Mouse (Mus musculus) embryonic facial prominence, embryonic 15.5 days (tissue): ENCODE data around the gene Gm20388. TPM values are rescaled to one million over a fixed set of nuclear protein-coding genes. Genes with fewer than 3 reads are reported as not detected.

ENCODE experiments used
- ATAC-seq: fragments of 200-750 bp; cut with Nextera tagmentation; 2 replicates; pipeline ENCODE4 v1.8.0; 2017; ENCODE audit warnings: low read depth, moderate TSS enrichment; ENCODE audit not compliant: insufficient number of reproducible peaks, low FRiP score, low TSS enrichment
- H3K27ac ChIP-seq: fragments of 300-500 bp; sonication (generic); replicated peaks from 2 replicates; pipeline ENCODE4 v1.5.1; 2015; ENCODE audit warnings: mild to moderate bottlenecking, inconsistent platforms
- H3K27me3 ChIP-seq: fragments of 300-500 bp; sonication (generic); 2 replicates; pipeline ENCODE4 v1.6.1; 2015; ENCODE audit warnings: inconsistent platforms
- H3K36me3 ChIP-seq: fragments of 300-500 bp; sonication (generic); 2 replicates; pipeline ENCODE4 v1.6.1; 2015; ENCODE audit warnings: mild to moderate bottlenecking, inconsistent platforms
- H3K4me1 ChIP-seq: fragments of 300-500 bp; sonication (generic); 2 replicates; pipeline ENCODE4 v1.6.1; 2015; ENCODE audit warnings: inconsistent platforms
- H3K4me2 ChIP-seq: fragments of 300-500 bp; sonication (generic); replicated peaks from 2 replicates; pipeline ENCODE4 v1.6.1; 2015; ENCODE audit warnings: mild to moderate bottlenecking, inconsistent platforms
- H3K4me3 ChIP-seq: fragments of 300-500 bp; sonication (generic); replicated peaks from 2 replicates; pipeline ENCODE4 v1.5.1; 2015; ENCODE audit warnings: mild to moderate bottlenecking, inconsistent platforms
- H3K9ac ChIP-seq: fragments of 300-500 bp; sonication (generic); 2 replicates; pipeline ENCODE4 v1.6.1; 2015; ENCODE audit warnings: inconsistent platforms
- H3K9me3 ChIP-seq: fragments of 300-500 bp; sonication (generic); replicated peaks from 2 replicates; pipeline ENCODE4 v1.6.1; 2016; ENCODE audit warnings: inconsistent platforms
- WGBS: fragments of 180-500 bp; shearing (Covaris S2); methylation state at CpG from one replicate; pipeline ENCODE4 v1.1.7; 2015; 5-methylcytosine and 5-hydroxymethylcytosine counted together
- polyA plus RNA-seq: library from polyadenylated mRNA; unstranded; fragments of >200 nt; fragmentation: Nextera tagmentation; extraction: Ambion mirVana; gene quantifications from 2 replicates; pipeline ENCODE4 v1.2.1, GENCODE M21; 2015

Gene Gm20388
- polyA plus RNA-seq, 1 experiment from 2014 or later = 8.0 TPM

DNA sequence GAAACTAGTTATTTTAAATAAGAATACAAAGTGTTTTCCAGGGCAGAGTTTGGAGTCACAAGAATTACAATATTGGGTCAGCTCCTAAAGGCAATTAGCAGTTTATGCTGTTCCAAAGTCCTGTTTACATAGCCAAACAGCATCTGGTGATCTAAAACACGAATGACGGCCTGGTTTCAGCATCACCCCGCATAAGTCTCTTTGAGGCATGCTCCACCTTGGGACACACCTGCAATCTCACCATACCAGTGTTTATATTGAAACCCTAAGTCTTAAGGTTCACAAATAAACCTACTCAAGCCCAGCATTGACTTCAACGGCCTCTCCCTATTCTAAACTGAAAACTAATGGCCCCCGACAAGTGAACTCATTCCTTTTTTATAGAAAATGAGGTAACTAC lies 3049.7 kb downstream of the Gm20388 start:
- Histone ChIP-seq H3K9ac (no peak overlapping the region), H3K4me2 (no peak overlapping the region), H3K27me3 (no peaks in the 10 kb centered on the region), H3K4me3 (no peak overlapping the region), H3K4me1 (peaks cover 41% of the 10 kb centered on the region), H3K27ac (no peak overlapping the region), H3K9me3 (no peaks in the 10 kb centered on the region), H3K36me3 (no peaks in the 10 kb centered on the region)
- ATAC-seq = no peak
- WGBS = 73% methylated on average over 5 of the region's 5 CpGs

DNA sequence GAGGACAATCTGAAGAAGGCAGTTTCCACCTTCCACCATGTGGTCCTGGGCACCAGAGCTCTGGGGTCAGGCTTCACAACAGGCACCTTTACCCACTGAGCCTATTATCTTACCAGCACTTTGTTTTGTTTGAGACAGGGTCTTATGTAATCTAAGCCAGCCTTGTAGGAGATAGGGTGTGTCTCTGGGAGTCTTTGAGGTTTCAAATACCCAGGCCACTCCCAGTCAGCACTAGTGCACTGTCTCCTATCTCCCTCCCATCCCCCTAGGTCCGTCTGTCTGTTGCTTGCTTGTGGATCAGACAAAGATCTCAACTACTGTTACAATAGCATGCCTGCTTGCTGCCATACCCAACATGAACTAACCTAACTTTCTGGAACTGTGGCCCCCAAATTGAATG lies 3050.3 kb downstream of the Gm20388 start:
- peaks cover 37% of the 10 kb centered on the region for H3K4me1 ChIP-seq
- H3K9ac ChIP-seq = no peak overlapping the region
- ATAC-seq = no peak
- H3K9me3 ChIP-seq = no peaks in the 10 kb centered on the region
- no peak overlapping the region for H3K4me2 ChIP-seq
- H3K27me3 ChIP-seq = no peaks in the 10 kb centered on the region
- 29% methylated on average over 1 of the region's 1 CpGs for WGBS
- H3K4me3 ChIP-seq = no peak overlapping the region
- H3K36me3 ChIP-seq = no peaks in the 10 kb centered on the region
- no peak overlapping the region for H3K27ac ChIP-seq

DNA sequence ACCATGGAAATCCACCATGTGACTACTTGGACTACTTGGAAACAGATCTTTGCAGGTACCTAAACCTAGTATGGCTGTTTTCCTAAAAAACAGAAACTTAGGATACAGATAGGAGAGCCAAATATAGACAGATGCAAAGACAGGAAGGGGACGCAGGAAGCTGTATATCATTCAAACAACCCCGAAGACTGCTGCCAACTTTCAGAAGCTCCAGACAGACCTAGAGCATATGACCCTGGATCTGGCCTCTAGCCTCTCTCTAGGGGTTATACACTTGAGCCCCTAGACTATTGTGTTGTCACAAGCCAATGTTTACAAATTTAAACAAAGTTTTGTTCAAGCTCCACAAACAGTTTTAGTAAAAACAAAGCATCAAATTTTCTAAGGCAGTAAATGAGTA lies 3050.8 kb downstream of the Gm20388 start:
- Histone ChIP-seq H3K4me1 (peaks cover 33% of the 10 kb centered on the region), H3K27me3 (no peaks in the 10 kb centered on the region), H3K9ac (no peak overlapping the region), H3K4me2 (no peak overlapping the region), H3K36me3 (0 out of 2 replicates have a peak, but pooled peaks cover 4% of the 10 kb centered on the region), H3K27ac (no peak overlapping the region), H3K9me3 (no peaks in the 10 kb centered on the region), H3K4me3 (no peak overlapping the region)
- no peak for ATAC-seq
- 44% methylated on average over 2 of the region's 2 CpGs for WGBS

DNA sequence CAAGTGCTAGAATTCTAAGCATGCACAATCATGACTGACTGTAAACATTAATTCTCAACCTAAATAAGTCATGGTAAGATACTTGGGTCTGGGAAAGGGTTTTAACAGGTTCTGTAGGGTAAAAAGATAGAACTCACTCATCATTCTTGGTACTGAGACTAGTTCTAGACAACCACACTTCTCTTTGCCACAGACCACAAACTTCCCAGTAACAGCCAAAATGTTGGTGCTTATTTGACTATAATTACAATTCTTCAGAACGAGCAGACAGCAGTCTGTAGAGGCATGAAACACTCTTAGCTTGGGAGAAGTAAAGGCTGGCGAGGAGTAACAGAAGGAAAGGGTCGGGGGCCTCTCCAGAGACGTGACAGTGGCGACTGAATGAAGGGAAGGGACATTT lies 3051.4 kb downstream of the Gm20388 start:
- WGBS = 59% methylated on average over 5 of the region's 5 CpGs
- Histone ChIP-seq H3K4me3 (no peak overlapping the region), H3K4me1 (peaks cover 28% of the 10 kb centered on the region), H3K27me3 (no peaks in the 10 kb centered on the region), H3K36me3 (0 out of 2 replicates have a peak, but pooled peaks cover 4% of the 10 kb centered on the region), H3K27ac (no peak overlapping the region), H3K4me2 (no peak overlapping the region), H3K9me3 (no peaks in the 10 kb centered on the region), H3K9ac (no peak overlapping the region)
- no peak for ATAC-seq

DNA sequence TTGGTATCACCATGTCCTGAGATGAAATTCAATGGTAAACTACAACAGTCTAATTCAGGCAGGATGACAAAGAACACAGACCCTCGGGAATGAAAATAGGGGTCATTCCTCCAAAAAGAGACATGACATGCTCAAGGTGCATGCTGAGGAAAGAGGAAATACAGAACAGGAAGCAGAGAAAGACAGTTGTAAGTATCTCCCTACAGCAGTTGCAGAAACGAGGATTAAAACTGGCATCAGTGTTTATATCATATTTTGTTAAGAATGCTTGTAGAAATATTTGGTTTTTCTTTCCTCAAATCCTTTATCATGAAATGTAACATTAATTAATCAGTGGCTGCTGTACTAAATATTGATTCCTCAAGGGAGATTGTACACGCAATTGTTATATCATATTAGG lies 3056.0 kb downstream of the Gm20388 start:
- 0 out of 2 replicates have a peak, but pooled peaks cover 4% of the 10 kb centered on the region for H3K36me3 ChIP-seq
- H3K27ac ChIP-seq = no peak overlapping the region
- no peak overlapping the region for H3K4me3 ChIP-seq
- WGBS = 79% methylated on average over 3 of the region's 3 CpGs
- H3K9me3 ChIP-seq = no peaks in the 10 kb centered on the region
- peaks cover 10% of the 10 kb centered on the region; the same call in 1 of the 2 replicates for H3K4me1 ChIP-seq
- no peaks in the 10 kb centered on the region for H3K27me3 ChIP-seq
- ATAC-seq = no peak
- no peak overlapping the region for H3K9ac ChIP-seq
- H3K4me2 ChIP-seq = no peak overlapping the region

DNA sequence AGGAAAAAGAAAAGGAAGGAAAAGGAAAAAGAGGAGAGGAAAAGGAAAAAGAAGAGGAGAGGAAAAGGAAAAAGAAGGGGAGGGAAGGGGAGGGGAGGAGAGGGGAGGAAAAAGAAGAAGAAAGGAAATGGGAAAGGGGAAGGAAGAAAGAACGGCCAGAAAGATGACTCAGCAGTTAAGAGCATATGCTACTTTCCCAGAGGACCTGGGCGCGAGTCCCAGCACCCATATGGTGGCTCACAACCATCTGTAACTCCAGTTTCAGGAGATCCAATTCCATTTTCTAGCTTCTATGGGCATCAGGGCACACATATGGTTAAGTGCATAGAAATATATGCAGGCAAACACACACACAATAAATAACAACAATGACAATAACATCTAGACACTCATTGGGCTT lies 3057.5 kb downstream of the Gm20388 start:
- no peak overlapping the region for H3K9ac ChIP-seq
- no peak overlapping the region for H3K27ac ChIP-seq
- no peak overlapping the region for H3K4me3 ChIP-seq
- ATAC-seq = no peak
- no peak overlapping the region for H3K4me2 ChIP-seq
- H3K4me1 ChIP-seq = no peaks in the 10 kb centered on the region
- 0 out of 2 replicates have a peak, but pooled peaks cover 4% of the 10 kb centered on the region for H3K36me3 ChIP-seq
- WGBS = 90% methylated on average over 3 of the region's 3 CpGs
- no peaks in the 10 kb centered on the region for H3K9me3 ChIP-seq
- H3K27me3 ChIP-seq = no peaks in the 10 kb centered on the region

DNA sequence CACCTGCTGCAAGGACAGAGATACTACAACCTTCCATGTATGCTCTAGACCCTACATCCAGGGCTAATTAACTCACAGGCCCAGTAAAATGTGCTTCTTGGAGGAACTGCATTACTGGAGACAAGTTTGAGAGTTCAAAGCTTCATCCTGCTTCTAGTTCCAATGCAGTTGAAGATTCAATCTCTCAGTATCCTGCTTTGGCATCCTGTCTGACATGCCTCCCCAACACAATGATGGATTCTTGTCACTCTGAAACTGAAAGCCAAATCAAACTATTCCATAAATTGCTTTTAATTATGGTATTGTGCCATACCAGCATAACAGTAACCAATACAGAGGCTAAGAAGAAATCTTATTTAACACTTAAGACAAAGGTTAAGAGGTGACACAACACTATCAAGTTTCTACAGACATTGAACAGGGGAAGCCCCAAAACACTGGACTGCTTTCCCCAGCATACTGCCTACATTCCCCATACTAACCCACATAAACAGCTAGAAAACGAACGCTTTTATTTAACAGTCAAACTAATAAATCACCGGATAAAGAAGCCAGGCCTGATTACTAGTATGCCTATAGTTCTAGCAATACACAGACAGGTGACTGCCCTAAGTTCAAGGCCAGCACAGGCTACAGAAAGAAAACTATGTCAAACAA lies 3059.5 kb downstream of the Gm20388 start:
- H3K4me1 ChIP-seq = no peaks in the 10 kb centered on the region
- 89% methylated on average over 3 of the region's 3 CpGs for WGBS
- no peaks in the 10 kb centered on the region for H3K9me3 ChIP-seq
- H3K27ac ChIP-seq = no peak overlapping the region
- no peak overlapping the region for H3K9ac ChIP-seq
- no peak overlapping the region for H3K4me2 ChIP-seq
- H3K4me3 ChIP-seq = no peak overlapping the region
- 0 out of 2 replicates have a peak, but pooled peaks cover 4% of the 10 kb centered on the region for H3K36me3 ChIP-seq
- no peak for ATAC-seq
- no peaks in the 10 kb centered on the region for H3K27me3 ChIP-seq

DNA sequence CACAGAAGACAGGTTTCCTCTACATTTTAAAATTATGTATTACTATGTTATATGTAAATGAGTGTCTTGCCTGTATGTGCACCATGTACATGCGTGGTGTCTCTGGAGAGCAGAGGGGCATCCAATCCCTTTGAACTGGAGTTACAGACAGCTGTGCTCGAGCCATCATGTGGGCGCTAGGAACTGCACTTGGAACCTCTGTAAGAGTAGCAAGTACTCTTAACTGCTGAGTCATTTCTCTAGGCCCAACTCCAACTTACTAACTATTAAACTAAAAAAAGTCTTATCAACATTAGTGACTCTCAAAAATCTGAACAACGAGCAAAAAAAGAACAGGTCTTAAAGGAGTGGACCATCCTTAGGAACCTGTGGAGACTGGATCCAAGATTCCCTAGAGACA lies 3065.4 kb downstream of the Gm20388 start:
- no peaks in the 10 kb centered on the region for H3K9me3 ChIP-seq
- ATAC-seq = no peak
- no peak overlapping the region for H3K4me2 ChIP-seq
- H3K27ac ChIP-seq = no peak overlapping the region
- WGBS = 90% methylated on average over 4 of the region's 4 CpGs
- no peaks in the 10 kb centered on the region for H3K27me3 ChIP-seq
- H3K4me3 ChIP-seq = no peak overlapping the region
- no peaks in the 10 kb centered on the region for H3K36me3 ChIP-seq
- H3K9ac ChIP-seq = no peak overlapping the region
- peaks cover 13% of the 10 kb centered on the region for H3K4me1 ChIP-seq

DNA sequence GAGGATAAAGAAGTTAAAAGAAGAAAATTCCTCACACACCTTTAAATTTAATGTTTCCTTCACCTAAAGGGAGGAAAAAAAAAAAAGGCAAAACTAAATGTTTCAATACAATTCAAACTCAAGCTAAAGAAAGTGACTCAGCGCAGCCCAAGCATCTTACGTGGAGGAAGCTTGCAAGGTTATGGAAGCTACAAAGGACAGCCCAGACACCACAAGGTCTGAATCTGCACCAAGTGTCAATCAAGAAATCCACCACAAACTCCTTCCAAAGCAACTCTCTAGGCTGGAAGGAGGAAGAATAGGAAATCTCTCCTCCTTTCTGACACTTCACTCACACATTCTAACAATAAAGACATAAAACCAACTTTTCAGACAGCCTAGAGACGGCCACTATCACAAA lies 3068.8 kb downstream of the Gm20388 start:
- H3K27ac ChIP-seq = no peak overlapping the region

DNA sequence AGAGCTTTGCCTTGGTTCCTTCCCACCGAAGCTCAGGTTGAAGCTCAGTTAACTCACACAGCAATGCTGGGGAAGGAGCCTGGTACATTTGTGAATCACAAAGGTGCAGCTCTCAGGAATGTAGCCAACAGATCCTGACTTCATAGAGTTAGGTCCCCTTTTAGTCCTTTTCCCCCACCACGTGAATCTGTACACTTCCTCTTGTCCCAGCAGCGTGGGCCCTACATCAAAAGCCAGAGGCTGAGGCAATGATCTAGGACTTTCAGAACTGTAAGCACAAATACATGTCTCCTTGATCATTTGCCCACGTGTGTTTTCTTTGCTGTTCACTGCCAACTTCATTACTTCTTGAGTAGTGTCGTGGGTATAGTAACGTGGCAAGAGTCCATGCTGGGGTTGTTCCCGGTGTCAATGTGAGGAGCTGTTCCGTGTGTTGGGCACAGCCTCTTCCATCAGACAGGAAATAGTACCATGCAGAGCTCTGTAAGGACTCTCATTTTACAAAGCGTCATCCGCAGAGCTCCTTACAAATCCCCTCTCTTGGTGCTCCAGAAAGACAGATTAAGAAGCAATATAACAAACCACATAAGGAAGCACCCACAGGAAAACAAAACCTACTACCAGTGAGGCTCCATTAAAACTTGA lies 3069.3 kb downstream of the Gm20388 start:
- no peaks in the 10 kb centered on the region for H3K36me3 ChIP-seq
- no peak overlapping the region for H3K9ac ChIP-seq
- no peak overlapping the region for H3K27ac ChIP-seq
- no peaks in the 10 kb centered on the region for H3K9me3 ChIP-seq
- 60% methylated on average over 10 of the region's 10 CpGs for WGBS
- peaks cover 19% of the 10 kb centered on the region for H3K4me1 ChIP-seq
- no peak for ATAC-seq
- no peak overlapping the region for H3K4me3 ChIP-seq
- H3K4me2 ChIP-seq = no peak overlapping the region
- H3K27me3 ChIP-seq = no peaks in the 10 kb centered on the region

More for the DNA sequence above, 3068.8 kb downstream of the Gm20388 start:
- no peaks in the 10 kb centered on the region for H3K36me3 ChIP-seq
- no peak overlapping the region for H3K9ac ChIP-seq
- ATAC-seq = no peak
- H3K4me3 ChIP-seq = no peak overlapping the region
- H3K27me3 ChIP-seq = no peaks in the 10 kb centered on the region
- WGBS = 85% methylated on average over 3 of the region's 3 CpGs
- no peaks in the 10 kb centered on the region for H3K9me3 ChIP-seq
- no peak overlapping the region for H3K4me2 ChIP-seq
- H3K4me1 ChIP-seq = peaks cover 19% of the 10 kb centered on the region

DNA sequence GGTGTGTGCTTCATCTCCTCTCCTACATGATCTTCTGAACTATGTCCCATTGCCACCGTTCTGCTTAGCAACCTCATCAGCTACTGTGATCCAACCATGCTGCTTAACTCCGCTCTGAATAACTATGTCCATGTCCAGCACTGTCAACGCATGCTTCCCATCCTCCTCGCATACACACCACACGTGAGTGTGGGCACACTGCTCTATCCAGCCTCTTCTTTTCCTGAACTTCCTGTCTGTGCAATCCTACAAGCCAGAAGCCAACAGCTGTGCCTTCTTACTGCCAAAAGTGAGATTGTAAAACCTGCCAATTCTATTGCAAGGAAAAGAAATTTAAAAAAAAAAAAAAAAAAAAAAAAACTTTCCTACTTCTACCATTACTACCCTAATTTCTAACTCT lies 3071.0 kb downstream of the Gm20388 start:
- Histone ChIP-seq H3K27ac (no peak overlapping the region), H3K4me1 (peaks cover 29% of the 10 kb centered on the region), H3K9ac (no peak overlapping the region), H3K27me3 (no peaks in the 10 kb centered on the region), H3K4me3 (no peak overlapping the region), H3K9me3 (no peaks in the 10 kb centered on the region), H3K4me2 (no peak overlapping the region), H3K36me3 (no peaks in the 10 kb centered on the region)
- no peak for ATAC-seq
- 74% methylated on average over 5 of the region's 5 CpGs for WGBS
